Mouse (Mus musculus) heart, embryonic 16.5 days (tissue): ENCODE data around the gene Odf3l1. TPM values are rescaled to one million over a fixed set of nuclear protein-coding genes. Genes with fewer than 3 reads are reported as not detected.

ENCODE experiments used
- ATAC-seq: fragments of 200-750 bp; cut with Nextera tagmentation; replicated peaks from 2 replicates; pipeline ENCODE4 v1.8.0; 2017; ENCODE audit warnings: moderate number of reproducible peaks; ENCODE audit not compliant: insufficient read depth, low FRiP score; ENCODE audit errors: extremely low read depth
- H3K27ac ChIP-seq: fragments of 300-500 bp; sonication (generic); 2 replicates; pipeline ENCODE4 v1.5.1; 2014; ENCODE audit warnings: mild to moderate bottlenecking, low read length, control low read depth, moderate library complexity
- H3K27me3 ChIP-seq: fragments of 300-500 bp; sonication (generic); 2 replicates; pipeline ENCODE4 v1.6.1; 2014; ENCODE audit warnings: low read length, mixed read lengths; ENCODE audit not compliant: control insufficient read depth, insufficient read depth
- H3K36me3 ChIP-seq: fragments of 300-500 bp; sonication (generic); 2 replicates; pipeline ENCODE4 v1.6.1; 2014; ENCODE audit not compliant: control insufficient read depth, insufficient read depth
- H3K4me1 ChIP-seq: fragments of 300-500 bp; sonication (generic); 2 replicates; pipeline ENCODE4 v1.6.1; 2014; ENCODE audit warnings: low read length, mixed read lengths; ENCODE audit not compliant: control insufficient read depth, insufficient read depth
- H3K4me2 ChIP-seq: fragments of 300-500 bp; sonication (generic); 2 replicates; pipeline ENCODE4 v1.6.1; 2014; ENCODE audit warnings: low read depth, mild to moderate bottlenecking, control low read depth, low read length
- H3K4me3 ChIP-seq: fragments of 300-500 bp; sonication (generic); 2 replicates; pipeline ENCODE4 v1.5.1; 2014; ENCODE audit warnings: mild to moderate bottlenecking, control low read depth, low read length
- H3K9ac ChIP-seq: fragments of 300-500 bp; sonication (generic); 2 replicates; pipeline ENCODE4 v1.6.1; 2014; ENCODE audit warnings: low read length, control low read depth
- H3K9me3 ChIP-seq: fragments of 300-500 bp; sonication (generic); replicated peaks from 2 replicates; pipeline ENCODE4 v1.6.1; 2016; ENCODE audit warnings: low read length; ENCODE audit not compliant: control insufficient read depth
- WGBS: fragments of 180-500 bp; shearing (Covaris S2); extraction: QIAGEN DNeasy Blood & Tissue Kit; methylation state at CpG from one replicate; pipeline ENCODE4 v1.1.7; 2014; 5-methylcytosine and 5-hydroxymethylcytosine counted together
- polyA plus RNA-seq: library from polyadenylated mRNA; unstranded; fragments of >200 nt; fragmentation: Nextera tagmentation; extraction: Ambion mirVana; gene quantifications from 2 replicates; pipeline ENCODE4 v1.2.1, GENCODE M21; 2015

Gene Odf3l1
- polyA plus RNA-seq, 1 experiment from 2014 or later: 0.22 TPM

DNA sequence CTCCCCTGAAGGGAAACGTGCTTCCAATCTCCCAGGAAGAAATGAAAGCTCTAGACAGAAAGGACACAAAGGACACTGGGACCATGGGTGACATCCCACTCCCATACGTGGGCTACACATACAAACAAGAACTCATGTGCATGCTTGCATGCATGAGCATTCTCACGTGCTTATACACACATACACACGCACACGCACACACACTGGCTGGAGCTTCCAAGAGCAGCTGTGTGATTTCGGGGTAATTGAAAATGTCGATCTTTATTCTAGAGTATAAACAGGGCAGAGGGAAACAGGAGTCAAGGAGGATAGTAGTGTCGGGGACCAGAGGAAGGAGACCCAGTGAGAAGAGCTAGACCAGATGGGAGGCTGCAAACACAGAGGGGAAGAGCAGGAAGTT lies 19.8 kb downstream of the Odf3l1 start:
- no peaks in the 10 kb centered on the region for H3K27me3 ChIP-seq
- no peak overlapping the region for H3K27ac ChIP-seq
- 74% methylated on average over 8 of the region's 8 CpGs for WGBS
- H3K36me3 ChIP-seq: no peaks in the 10 kb centered on the region
- H3K4me3 ChIP-seq: no peak overlapping the region
- ATAC-seq: no peak
- no peak overlapping the region for H3K4me2 ChIP-seq
- H3K9ac ChIP-seq: no peak overlapping the region
- no peaks in the 10 kb centered on the region for H3K9me3 ChIP-seq
- peaks cover 7% of the 10 kb centered on the region for H3K4me1 ChIP-seq

DNA sequence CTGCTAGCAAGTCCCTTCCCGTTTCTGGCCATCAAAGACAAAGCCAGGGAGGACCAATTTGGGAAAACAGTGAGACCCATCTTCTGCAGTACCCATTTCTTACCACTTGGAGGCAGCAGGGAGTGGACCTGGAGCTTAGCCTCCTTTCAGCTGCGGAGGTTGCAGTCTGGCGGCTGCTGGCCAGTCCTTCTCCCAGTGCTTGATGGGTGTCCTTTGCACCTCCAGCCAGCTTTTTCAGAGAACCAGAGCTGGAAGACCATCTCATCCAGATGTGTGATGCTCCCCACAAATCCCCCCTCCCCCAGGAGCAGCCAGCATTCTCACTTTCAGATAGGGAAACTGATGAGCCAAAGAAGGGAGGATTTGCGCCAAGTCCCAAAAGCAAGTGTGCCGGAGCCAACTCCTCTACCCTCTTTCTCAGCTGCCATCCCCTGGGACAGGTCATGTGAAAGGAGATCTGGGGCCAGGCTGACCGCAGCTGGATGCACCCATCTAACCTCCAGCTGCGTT lies 20.7 kb downstream of the Odf3l1 start:
- Histone ChIP-seq H3K4me3 (no peak overlapping the region), H3K36me3 (no peaks in the 10 kb centered on the region), H3K9me3 (no peaks in the 10 kb centered on the region), H3K4me1 (peaks cover 8% of the 10 kb centered on the region), H3K4me2 (no peak overlapping the region), H3K27ac (no peak overlapping the region), H3K9ac (no peak overlapping the region), H3K27me3 (no peaks in the 10 kb centered on the region)
- no peak; the same call in 1 of the 2 replicates for ATAC-seq
- WGBS: 39% methylated on average over 7 of the region's 7 CpGs

DNA sequence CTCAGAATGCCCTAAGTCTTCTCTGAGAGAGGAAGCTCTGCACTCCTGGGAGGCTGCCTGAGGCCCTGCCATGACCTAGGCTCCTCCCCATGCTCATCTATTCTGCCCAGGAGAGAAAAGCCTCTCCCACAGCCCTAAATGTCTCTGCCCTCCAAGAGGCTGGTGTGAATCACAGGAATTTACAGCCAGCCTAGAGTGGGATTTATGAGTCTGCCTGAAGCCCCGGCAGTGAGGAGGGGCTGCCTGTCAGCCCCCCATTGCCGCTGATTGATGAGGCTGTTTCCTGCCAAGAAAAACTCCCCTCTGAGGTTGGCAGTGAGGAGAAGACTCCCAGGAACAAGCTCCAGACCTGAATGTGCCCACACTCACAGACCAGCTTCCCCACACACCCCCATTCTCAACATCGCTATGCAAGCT lies 22.2 kb downstream of the Odf3l1 start:
- whole genome bisulfite sequencing: 37% methylated on average over 3 of the region's 3 CpGs
- ATAC-seq: no peak
- Histone ChIP-seq H3K4me3 (no peak overlapping the region), H3K9ac (no peak overlapping the region), H3K9me3 (no peaks in the 10 kb centered on the region), H3K4me2 (no peak overlapping the region), H3K4me1 (peaks cover 8% of the 10 kb centered on the region), H3K36me3 (no peaks in the 10 kb centered on the region), H3K27me3 (no peaks in the 10 kb centered on the region), H3K27ac (no peak overlapping the region)

- H3K4me3 ChIP-seq: no peak overlapping the region
- H3K4me2 ChIP-seq: no peak overlapping the region
- no peak overlapping the region for H3K9ac ChIP-seq
- H3K27me3 ChIP-seq: no peaks in the 10 kb centered on the region
- no peaks in the 10 kb centered on the region for H3K36me3 ChIP-seq
- no peaks in the 10 kb centered on the region for H3K9me3 ChIP-seq
- H3K27ac ChIP-seq: no peak overlapping the region
- no peak for ATAC-seq
- H3K4me1 ChIP-seq: peaks cover 8% of the 10 kb centered on the region
Measured at GRCm38 (mm10) chr9:56841864-56842263, 22.6 kb downstream of the Odf3l1 start.

- ATAC-seq: no peak
- Histone ChIP-seq H3K4me1 (peaks cover 10% of the 10 kb centered on the region), H3K27me3 (no peaks in the 10 kb centered on the region), H3K4me2 (no peak overlapping the region), H3K27ac (no peak overlapping the region), H3K9me3 (no peaks in the 10 kb centered on the region), H3K9ac (no peak overlapping the region), H3K4me3 (no peak overlapping the region), H3K36me3 (no peaks in the 10 kb centered on the region)
- WGBS: 78% methylated on average over 5 of the region's 5 CpGs
Measured at GRCm38 (mm10) chr9:56840721-56841120, 23.8 kb downstream of the Odf3l1 start.

GRCm38 (mm10) chr9:56835152-56835551 lies 29.3 kb downstream of the Odf3l1 start:
- peak; percentile 74 for ATAC-seq
- no peak overlapping the region for H3K4me2 ChIP-seq
- H3K4me3 ChIP-seq: no peak overlapping the region
- 32% methylated on average over 5 of the region's 5 CpGs for WGBS
- peak overlapping the region; percentile 71 for H3K27ac ChIP-seq
- H3K36me3 ChIP-seq: no peaks in the 10 kb centered on the region
- no peak overlapping the region for H3K9ac ChIP-seq
- peaks cover 34% of the 10 kb centered on the region for H3K4me1 ChIP-seq
- no peaks in the 10 kb centered on the region for H3K27me3 ChIP-seq
- H3K9me3 ChIP-seq: no peaks in the 10 kb centered on the region

DNA sequence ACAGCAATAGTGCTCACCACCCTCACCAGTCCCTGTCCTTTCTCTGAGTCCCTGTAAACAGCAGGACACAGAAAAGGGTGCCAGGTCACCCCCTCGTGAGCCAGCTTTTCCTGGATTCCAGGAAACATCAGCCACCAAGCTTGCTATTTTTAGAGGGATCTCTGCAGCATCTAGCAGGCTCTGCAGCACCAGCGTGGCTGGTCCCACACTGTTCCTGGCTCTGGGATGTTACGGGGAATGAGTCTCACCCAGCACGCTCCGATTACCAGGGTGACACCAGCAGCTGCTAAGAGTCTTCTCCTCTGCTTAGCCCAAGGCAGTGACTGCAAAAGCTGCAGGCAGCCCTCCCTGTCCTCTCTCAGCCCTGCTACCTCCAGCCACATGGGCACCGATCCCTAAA lies 31.6 kb downstream of the Odf3l1 start:
- Histone ChIP-seq H3K9me3 (no peaks in the 10 kb centered on the region), H3K27me3 (no peaks in the 10 kb centered on the region), H3K36me3 (no peaks in the 10 kb centered on the region), H3K9ac (no peak overlapping the region), H3K4me1 (peaks cover 27% of the 10 kb centered on the region), H3K4me3 (no peak overlapping the region), H3K27ac (peak overlapping the region; percentile 30), H3K4me2 (no peak overlapping the region; the same call in 1 of the 2 replicates)
- WGBS: 22% methylated on average over 6 of the region's 6 CpGs
- ATAC-seq: no peak; the same call in 1 of the 2 replicates

DNA sequence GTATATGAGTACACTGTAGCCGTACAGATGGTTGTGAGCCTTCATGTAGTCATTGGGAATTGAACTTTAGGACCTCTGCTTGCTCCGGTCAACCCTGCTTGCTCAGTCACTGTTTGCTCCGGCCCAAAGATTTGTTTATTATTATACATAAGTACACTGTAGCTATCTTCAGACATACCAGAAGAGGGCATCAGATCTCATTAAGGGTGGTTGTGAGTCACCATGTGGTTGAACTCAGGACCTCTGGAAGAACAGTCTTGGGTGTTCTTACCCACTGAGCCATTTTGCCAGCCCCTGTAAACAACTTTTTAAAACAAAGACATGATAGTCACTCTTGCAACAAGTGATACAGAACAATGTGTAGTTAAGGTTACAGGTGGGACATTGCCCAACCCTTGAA lies 32.6 kb downstream of the Odf3l1 start:
- Histone ChIP-seq H3K4me1 (peaks cover 27% of the 10 kb centered on the region), H3K9me3 (no peaks in the 10 kb centered on the region), H3K4me2 (no peak overlapping the region), H3K27ac (no peak overlapping the region), H3K4me3 (no peak overlapping the region), H3K9ac (no peak overlapping the region), H3K36me3 (no peaks in the 10 kb centered on the region), H3K27me3 (peaks cover 2% of the 10 kb centered on the region; the same call in 1 of the 2 replicates)
- ATAC-seq: no peak
- 88% methylated on average over 3 of the region's 3 CpGs for WGBS

GRCm38 (mm10) chr9:56830162-56830561 lies 34.3 kb downstream of the Odf3l1 start:
- no peak overlapping the region for H3K27ac ChIP-seq
- 48% methylated on average over 4 of the region's 4 CpGs for WGBS
- H3K36me3 ChIP-seq: no peaks in the 10 kb centered on the region
- no peak for ATAC-seq
- no peak overlapping the region for H3K4me2 ChIP-seq
- H3K4me1 ChIP-seq: peaks cover 23% of the 10 kb centered on the region
- peaks cover 14% of the 10 kb centered on the region for H3K27me3 ChIP-seq
- H3K9me3 ChIP-seq: no peaks in the 10 kb centered on the region
- no peak overlapping the region for H3K9ac ChIP-seq
- H3K4me3 ChIP-seq: no peak overlapping the region
